Mouse (Mus musculus) forebrain, embryonic 16.5 days (tissue): Measurements from ENCODE around the gene Wasf2. TPM values are rescaled to one million over a fixed set of nuclear protein-coding genes. Genes with fewer than 3 reads are reported as not detected.
"Not testable (repeated sequence)": the region's sequence is repeated elsewhere in the genome, so short reads cannot be mapped to it uniquely, and the experiment has no call there.

ENCODE experiments used
- ATAC-seq: fragments of 200-750 bp; cut with Nextera tagmentation; 2 replicates; pipeline ENCODE4 v1.8.0; 2017; ENCODE audit warnings: mild to moderate bottlenecking, moderate library complexity
- H3K27ac ChIP-seq: fragments of 300-500 bp; sonication (generic); 2 replicates; pipeline ENCODE4 v1.5.1; 2014; ENCODE audit warnings: low read length, control low read depth
- H3K27me3 ChIP-seq: fragments of 300-500 bp; sonication (generic); replicated peaks from 2 replicates; pipeline ENCODE4 v1.6.1; 2014; ENCODE audit warnings: low read length; ENCODE audit not compliant: control insufficient read depth, insufficient read depth
- H3K36me3 ChIP-seq: fragments of 300-500 bp; sonication (generic); 2 replicates; pipeline ENCODE4 v1.6.1; 2014; ENCODE audit not compliant: control insufficient read depth, insufficient read depth
- H3K4me1 ChIP-seq: fragments of 300-500 bp; sonication (generic); replicated peaks from 2 replicates; pipeline ENCODE4 v1.6.1; 2014; ENCODE audit warnings: low read length; ENCODE audit not compliant: control insufficient read depth, insufficient read depth
- H3K4me2 ChIP-seq: fragments of 300-500 bp; sonication (generic); 2 replicates; pipeline ENCODE4 v1.6.1; 2014; ENCODE audit warnings: mild to moderate bottlenecking, low read length, control low read depth
- H3K4me3 ChIP-seq: fragments of 300-500 bp; sonication (generic); replicated peaks from 2 replicates; pipeline ENCODE4 v1.5.1; 2014; ENCODE audit warnings: mild to moderate bottlenecking, low read length, control low read depth
- H3K9ac ChIP-seq: fragments of 300-500 bp; sonication (generic); replicated peaks from 2 replicates; pipeline ENCODE4 v1.6.1; 2014; ENCODE audit warnings: low read depth, low read length, control low read depth
- H3K9me3 ChIP-seq: fragments of 300-500 bp; sonication (generic); 2 replicates; pipeline ENCODE4 v1.6.1; 2016; ENCODE audit warnings: low read length; ENCODE audit not compliant: control insufficient read depth
- WGBS: fragments of 180-500 bp; shearing (Covaris S2); extraction: QIAGEN DNeasy Blood & Tissue Kit; methylation state at CpG from one replicate; pipeline ENCODE4 v1.1.7; 2014; 5-methylcytosine and 5-hydroxymethylcytosine counted together
- polyA plus RNA-seq: library from polyadenylated mRNA; unstranded; fragments of >200 nt; fragmentation: Nextera tagmentation; extraction: Ambion mirVana; gene quantifications from 2 replicates; pipeline ENCODE4 v1.2.1, GENCODE M21; 2015

The Wasf2 gene
- polyA plus RNA-seq, 1 experiment from 2014 or later, result 27.0 TPM

- 16% methylated on average over 16 of the region's 16 CpGs for WGBS
- no peaks in the 10 kb centered on the region for H3K9me3 ChIP-seq
- H3K4me1 ChIP-seq, result peaks cover 55% of the 10 kb centered on the region
- H3K4me2 ChIP-seq, result peak overlapping the region; percentile 32
- peak; percentile 43 for ATAC-seq
- H3K36me3 ChIP-seq, result no peaks in the 10 kb centered on the region
- no peaks in the 10 kb centered on the region for H3K27me3 ChIP-seq
- peak overlapping the region; percentile 89 for H3K27ac ChIP-seq
- no peak overlapping the region; the same call in 1 of the 2 replicates for H3K9ac ChIP-seq
- no peak overlapping the region for H3K4me3 ChIP-seq
Observed at GRCm38 (mm10) chr4:133094936-133095733, 35.2 kb upstream of the Wasf2 start.

DNA sequence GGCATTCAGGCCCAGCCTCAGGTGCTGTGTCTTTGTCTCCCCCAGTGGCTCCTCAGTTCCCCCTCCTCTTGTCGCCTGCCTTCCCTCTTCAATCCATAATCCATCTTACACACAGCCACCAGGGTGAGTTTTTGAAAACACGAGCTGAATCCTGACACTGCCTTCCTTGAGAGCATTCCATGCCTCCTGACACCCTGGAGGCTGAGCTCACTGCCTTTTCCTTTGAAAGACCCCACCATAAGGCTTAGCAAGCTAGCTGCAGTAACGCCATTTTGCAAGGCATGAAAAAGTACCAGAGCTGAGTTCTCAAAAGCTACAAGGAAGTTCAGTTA lies 34.6 kb upstream of the Wasf2 start:
- peak; percentile 8 for ATAC-seq
- not testable (repeated sequence) for H3K4me3 ChIP-seq, H3K36me3 ChIP-seq, H3K9ac ChIP-seq, H3K27me3 ChIP-seq, H3K9me3 ChIP-seq
- H3K4me1 ChIP-seq, result peaks cover 49% of the 10 kb centered on the region
- H3K4me2 ChIP-seq, result peak overlapping the region; percentile 32
- peak overlapping the region; percentile 89 for H3K27ac ChIP-seq
- WGBS, result 9% methylated on average over 3 of the region's 3 CpGs

DNA sequence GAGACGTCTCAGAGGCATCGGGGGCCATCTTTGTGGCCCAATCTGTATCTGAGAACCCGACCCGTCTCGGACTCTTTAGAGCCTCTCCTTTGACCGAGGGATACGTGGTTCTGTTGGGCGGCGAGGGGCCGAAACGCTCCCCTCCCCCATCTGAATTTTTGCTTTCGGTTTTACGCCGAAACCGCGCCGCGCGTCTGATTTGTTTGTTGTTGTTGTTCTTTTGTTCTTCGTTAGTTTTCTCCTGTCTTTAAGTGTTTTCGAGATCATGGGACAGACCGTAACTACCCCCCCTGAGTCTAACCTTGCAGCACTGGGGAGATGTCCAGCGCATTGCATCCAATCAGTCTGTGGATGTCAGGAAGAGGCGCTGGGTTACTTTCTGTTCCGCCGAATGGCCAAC lies 33.6 kb upstream of the Wasf2 start:
- WGBS, result under 1% methylated on average over 11 of the region's 26 CpGs
- Histone ChIP-seq H3K4me1 (peaks cover 41% of the 10 kb centered on the region), H3K4me3 (peak overlapping the region; percentile 30; the same call in 1 of the 2 replicates), H3K4me2 (peak overlapping the region; percentile 21; the same call in 1 of the 2 replicates)
- ATAC-seq, H3K27me3 ChIP-seq, H3K27ac ChIP-seq, H3K9me3 ChIP-seq, H3K36me3 ChIP-seq, H3K9ac ChIP-seq: not testable (repeated sequence)

DNA sequence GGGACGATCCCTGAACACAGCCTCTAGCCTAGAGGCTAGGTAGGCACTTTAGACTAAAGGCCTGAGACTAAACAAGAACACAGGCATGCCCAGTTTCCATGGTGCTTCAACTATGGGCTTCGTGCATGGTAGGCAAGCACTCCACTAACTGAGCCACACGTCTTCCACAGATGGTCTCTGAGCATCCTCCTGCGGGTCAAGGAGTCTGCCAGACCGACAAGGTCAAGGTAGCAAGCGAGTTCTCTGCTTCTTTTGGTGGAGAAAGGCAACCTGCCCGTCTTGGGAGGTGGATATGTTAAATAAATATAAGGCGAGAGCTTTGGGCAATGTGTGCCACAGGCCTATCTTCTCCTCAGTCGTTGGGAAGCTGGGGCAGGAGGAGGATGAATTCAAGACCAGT lies 28.6 kb upstream of the Wasf2 start:
- peaks cover 11% of the 10 kb centered on the region; the same call in 1 of the 2 replicates for H3K4me1 ChIP-seq
- no peak overlapping the region for H3K9ac ChIP-seq
- H3K27me3 ChIP-seq, result no peaks in the 10 kb centered on the region
- H3K4me3 ChIP-seq, result no peak overlapping the region; the same call in 1 of the 2 replicates
- no peak for ATAC-seq
- no peaks in the 10 kb centered on the region for H3K9me3 ChIP-seq
- H3K4me2 ChIP-seq, result peak overlapping the region; percentile 34
- H3K36me3 ChIP-seq, result no peaks in the 10 kb centered on the region
- H3K27ac ChIP-seq, result no peak overlapping the region
- 87% methylated on average over 9 of the region's 9 CpGs for WGBS

GRCm38 (mm10) chr4:133103525-133104193 lies 26.6 kb upstream of the Wasf2 start:
- 24% methylated on average over 12 of the region's 16 CpGs for WGBS
- no peak overlapping the region for H3K4me3 ChIP-seq
- H3K27me3 ChIP-seq, result no peaks in the 10 kb centered on the region
- no peaks in the 10 kb centered on the region for H3K9me3 ChIP-seq
- peaks cover 11% of the 10 kb centered on the region; the same call in 1 of the 2 replicates for H3K4me1 ChIP-seq
- no peak for ATAC-seq
- no peak overlapping the region for H3K27ac ChIP-seq
- H3K4me2 ChIP-seq, result no peak overlapping the region
- H3K36me3 ChIP-seq, result no peaks in the 10 kb centered on the region
- no peak overlapping the region for H3K9ac ChIP-seq

DNA sequence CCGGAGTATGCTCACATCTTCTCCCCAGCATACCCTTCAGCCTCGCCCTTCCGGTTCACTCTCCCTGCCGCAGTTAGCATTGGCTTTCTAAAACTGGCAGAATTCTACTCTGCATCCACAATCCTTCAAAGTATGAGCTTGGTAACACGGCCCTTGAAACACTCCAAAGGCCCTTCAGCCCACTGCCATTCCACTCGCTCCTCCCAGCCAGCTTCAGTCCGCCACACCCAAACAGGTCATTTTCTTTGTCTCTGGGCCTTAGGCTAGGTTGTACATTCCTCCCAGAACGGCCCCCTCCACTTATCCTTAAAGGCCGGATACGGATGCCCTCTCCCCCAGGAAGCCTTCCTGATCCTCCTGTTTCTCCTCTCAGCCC lies 26.1 kb upstream of the Wasf2 start:
- no peak overlapping the region for H3K4me2 ChIP-seq
- no peak for ATAC-seq

DNA sequence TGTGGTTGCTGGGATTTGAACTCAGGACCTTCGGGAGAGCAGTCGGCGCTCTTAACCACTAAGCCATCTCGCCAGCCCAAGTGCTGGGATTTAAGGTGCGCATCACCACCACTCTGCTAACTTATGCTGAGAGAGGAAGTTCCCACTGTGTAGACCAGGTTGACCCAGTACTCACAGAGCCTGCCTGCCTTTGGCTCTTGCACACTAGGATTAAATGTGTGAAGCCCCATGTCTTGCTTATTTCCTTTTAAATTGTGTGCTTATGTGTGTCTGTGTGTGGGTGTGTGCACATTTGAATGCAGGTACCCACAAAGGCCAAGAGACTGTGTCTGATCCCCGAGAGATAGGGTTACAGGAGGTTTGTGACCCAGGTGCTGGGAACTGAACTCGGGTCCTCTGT lies 23.6 kb upstream of the Wasf2 start:
- no peak overlapping the region for H3K4me3 ChIP-seq
- no peaks in the 10 kb centered on the region for H3K27me3 ChIP-seq
- H3K9ac ChIP-seq, result no peak overlapping the region
- no peak for ATAC-seq
- WGBS, result 94% methylated on average over 7 of the region's 7 CpGs
- no peak overlapping the region for H3K4me2 ChIP-seq
- no peak overlapping the region for H3K27ac ChIP-seq
- H3K36me3 ChIP-seq, result no peaks in the 10 kb centered on the region
- no peaks in the 10 kb centered on the region for H3K9me3 ChIP-seq
- peaks cover 9% of the 10 kb centered on the region; the same call in 1 of the 2 replicates for H3K4me1 ChIP-seq

More for the DNA sequence above, 26.1 kb upstream of the Wasf2 start:
- Histone ChIP-seq H3K4me3 (no peak overlapping the region), H3K27me3 (no peaks in the 10 kb centered on the region), H3K4me1 (peaks cover 11% of the 10 kb centered on the region; the same call in 1 of the 2 replicates), H3K9me3 (no peaks in the 10 kb centered on the region), H3K36me3 (no peaks in the 10 kb centered on the region), H3K27ac (no peak overlapping the region), H3K9ac (no peak overlapping the region)
- 28% methylated on average over 10 of the region's 10 CpGs for WGBS

DNA sequence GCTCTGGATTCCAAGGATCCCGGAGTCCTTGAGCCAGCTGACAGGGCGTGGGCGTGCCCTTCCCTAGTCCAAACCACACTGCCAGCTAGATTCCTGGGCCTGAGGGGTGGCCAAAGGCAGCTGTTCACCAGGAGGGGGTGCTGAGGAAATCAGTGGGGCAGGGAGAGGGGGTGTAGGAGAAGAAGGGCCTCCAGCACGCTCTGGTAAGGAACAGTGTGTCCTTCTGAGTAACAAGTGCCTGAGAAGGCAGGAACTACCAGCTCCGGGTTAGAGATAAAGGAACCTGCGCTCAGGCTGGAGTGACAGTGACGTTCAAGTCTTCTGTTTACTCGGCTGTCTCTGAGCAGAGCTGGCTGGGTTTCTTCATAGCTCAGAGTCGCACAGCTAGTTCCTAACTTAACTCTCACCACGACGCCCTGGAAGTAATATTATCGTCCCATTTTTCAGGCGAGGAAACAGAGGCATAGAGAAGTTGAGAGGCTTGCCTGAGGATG lies 22.5 kb upstream of the Wasf2 start:
- Histone ChIP-seq H3K9me3 (no peaks in the 10 kb centered on the region), H3K4me3 (no peak overlapping the region), H3K36me3 (no peaks in the 10 kb centered on the region), H3K4me1 (peaks cover 5% of the 10 kb centered on the region; the same call in 1 of the 2 replicates), H3K27ac (no peak overlapping the region), H3K9ac (no peak overlapping the region), H3K4me2 (no peak overlapping the region), H3K27me3 (no peaks in the 10 kb centered on the region)
- ATAC-seq, result no peak
- WGBS, result 62% methylated on average over 13 of the region's 13 CpGs

DNA sequence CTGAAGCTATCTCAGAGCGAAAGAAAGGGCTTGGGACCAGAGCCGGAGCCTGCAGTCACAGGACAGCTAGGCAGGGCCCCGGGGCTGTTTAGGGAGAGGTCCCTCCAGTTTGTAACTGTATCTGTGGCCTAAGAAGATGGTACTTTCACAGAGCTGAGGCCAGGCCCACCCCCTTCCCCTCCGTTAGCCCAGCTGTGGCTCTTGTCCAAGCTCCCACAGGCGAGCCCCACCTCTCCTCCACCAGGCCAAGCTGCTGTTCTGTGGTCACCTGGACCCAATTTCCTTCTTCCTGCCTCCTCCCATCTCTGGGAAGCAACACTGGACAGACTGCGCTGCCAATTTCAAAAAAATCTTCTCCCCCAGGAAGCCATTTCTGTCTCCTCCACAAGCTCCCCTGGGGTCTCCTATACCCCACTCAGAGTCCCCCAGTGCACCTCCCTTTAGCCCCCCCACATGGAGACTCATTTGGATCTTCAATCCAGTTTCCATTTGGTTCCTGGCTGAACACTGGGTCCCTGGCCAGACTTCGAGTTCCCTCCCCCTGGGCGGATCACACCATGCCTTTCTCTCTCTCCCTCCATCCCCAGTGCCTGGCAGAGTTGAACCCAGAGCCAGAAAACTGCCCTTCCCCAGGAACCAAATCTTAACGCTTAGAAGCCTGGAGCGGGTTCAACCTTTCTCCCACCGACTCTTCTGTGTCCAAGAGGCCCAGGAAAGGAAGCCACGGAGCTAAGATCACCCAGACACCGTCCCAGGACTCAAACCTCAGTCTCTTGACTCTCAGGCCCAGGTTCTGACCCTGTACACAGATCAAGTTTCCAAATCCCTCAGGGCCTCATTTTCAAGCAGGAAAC lies 21.6 kb upstream of the Wasf2 start:
- Histone ChIP-seq H3K36me3 (no peaks in the 10 kb centered on the region), H3K27ac (no peak overlapping the region), H3K9ac (no peak overlapping the region), H3K4me2 (no peak overlapping the region), H3K27me3 (no peaks in the 10 kb centered on the region), H3K4me1 (0 out of 2 replicates have a peak, but pooled peaks cover under 1% of the 10 kb centered on the region), H3K4me3 (no peak overlapping the region), H3K9me3 (no peaks in the 10 kb centered on the region)
- 71% methylated on average over 13 of the region's 13 CpGs for WGBS
- no peak for ATAC-seq
